Mouse (Mus musculus): ENCODE measurements around the gene Trim38.

Gene Trim38

DNA sequence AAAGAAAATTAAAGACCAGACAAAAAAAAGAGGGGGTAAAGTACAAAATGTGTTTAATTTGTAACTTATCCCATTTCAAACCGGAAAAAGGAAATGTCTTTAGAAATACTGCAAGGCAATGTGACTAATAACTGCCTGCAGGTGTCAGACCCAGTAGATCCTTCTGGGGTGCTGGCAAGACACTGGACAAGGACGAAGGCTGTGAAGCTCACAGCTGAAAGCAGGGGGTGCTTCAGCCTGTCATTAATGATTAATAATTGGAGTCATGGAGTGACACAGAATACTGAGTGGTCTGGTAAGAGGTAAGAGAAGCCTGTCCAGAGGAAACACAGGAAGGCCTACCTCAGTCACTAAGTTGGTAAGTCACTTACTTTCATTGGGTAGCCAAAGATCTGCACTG is 69.6 kb downstream of the Trim38 start, which contains the start of gene Slc17a3:
Gene Slc17a3 (plus strand): TSS at position 127 of the 400 bp plus-strand sequence.
- DNase-seq, result no peak

Data from thymus, postnatal 25 days (tissue).